Mouse (Mus musculus) frontal cortex, postnatal 10 days (tissue): Measurements from ENCODE around the gene Taf3.

ENCODE experiments used
- DNase-seq, 2 experiments: peaks; one replicate each; pipeline ENCODE4 v3.0.0; 2022; ENCODE audit warnings: low spot score in 2 of 2, mixed read lengths in 1 of 2

Taf3 gene

GRCm38 (mm10) chr2:9889651-9890183 is 158.7 kb downstream of the Taf3 start, which contains the start of gene Gata3:
Gata3 (minus strand) TSS chr2:9890034.
- DNase-seq: no peak

- no peak for DNase-seq
Measured at GRCm38 (mm10) chr2:9888913-9889650, 159.3 kb downstream of the Taf3 start, which contains the start of gene 9230102O04Rik. 9230102O04Rik (minus strand) TSS chr2:9889540.

- no peak for DNase-seq
Measured at GRCm38 (mm10) chr2:9887636-9888035, 160.8 kb downstream of the Taf3 start.

- no peak for DNase-seq
Measured at GRCm38 (mm10) chr2:9886921-9887610, 161.3 kb downstream of the Taf3 start.

GRCm38 (mm10) chr2:9886031-9886430 is 162.4 kb downstream of the Taf3 start:
- DNase-seq: no peak

- no peak for DNase-seq
Measured at GRCm38 (mm10) chr2:9885217-9885770, 163.1 kb downstream of the Taf3 start.

- DNase-seq: no peak
Measured at GRCm38 (mm10) chr2:9884533-9885216, 163.7 kb downstream of the Taf3 start.

- no peak for DNase-seq
Measured at GRCm38 (mm10) chr2:9883803-9884532, 164.4 kb downstream of the Taf3 start.

GRCm38 (mm10) chr2:9882926-9883802 is 165.2 kb downstream of the Taf3 start:
- no peak for DNase-seq

- no peak for DNase-seq
Measured at GRCm38 (mm10) chr2:9882371-9882925, 165.9 kb downstream of the Taf3 start.

GRCm38 (mm10) chr2:9881611-9882023 is 166.8 kb downstream of the Taf3 start:
- DNase-seq: no peak

- DNase-seq: no peak
Measured at GRCm38 (mm10) chr2:9881051-9881591, 167.3 kb downstream of the Taf3 start, which contains the start of gene 4930412O13Rik. 4930412O13Rik (plus strand) TSS chr2:9881252.

GRCm38 (mm10) chr2:9880271-9880670 is 168.1 kb downstream of the Taf3 start:
- no peak for DNase-seq

- DNase-seq: peak; percentile 68 to 76
Measured at GRCm38 (mm10) chr2:9879493-9879892, 168.9 kb downstream of the Taf3 start.

GRCm38 (mm10) chr2:9879092-9879491 is 169.3 kb downstream of the Taf3 start:
- DNase-seq: no peak

GRCm38 (mm10) chr2:9878564-9879081 is 169.8 kb downstream of the Taf3 start:
- DNase-seq: no peak

GRCm38 (mm10) chr2:9877966-9878563 is 170.3 kb downstream of the Taf3 start:
- no peak for DNase-seq

GRCm38 (mm10) chr2:9877326-9877690 is 171.1 kb downstream of the Taf3 start:
- DNase-seq: no peak
